Mouse (Mus musculus) midbrain, embryonic 11.5 days (tissue): Measurements from ENCODE around the gene Mogat1. TPM values are rescaled to one million over a fixed set of nuclear protein-coding genes. Genes with fewer than 3 reads are reported as not detected.
"Not testable (repeated sequence)": the region's sequence is repeated elsewhere in the genome, so short reads cannot be mapped to it uniquely, and the experiment has no call there.

Source experiments
- ATAC-seq: fragments of 200-750 bp; cut with Nextera tagmentation; 2 replicates; pipeline ENCODE4 v1.8.0; 2017; ENCODE audit warnings: moderate TSS enrichment, moderate library complexity; ENCODE audit not compliant: low FRiP score
- DNase-seq: peaks from one replicate; pipeline ENCODE4 v3.0.0; 2015; ENCODE audit warnings: low spot score; ENCODE audit errors: missing footprints
- H3K27ac ChIP-seq: fragments of 300-500 bp; sonication (generic); 2 replicates; pipeline ENCODE4 v1.5.1; 2014; ENCODE audit warnings: low read depth, low read length
- H3K27me3 ChIP-seq: fragments of 300-500 bp; sonication (generic); 2 replicates; pipeline ENCODE4 v1.6.1; 2014; ENCODE audit warnings: mild to moderate bottlenecking, low read length, moderate library complexity, mixed read lengths; ENCODE audit not compliant: control insufficient read depth, insufficient read depth
- H3K36me3 ChIP-seq: fragments of 300-500 bp; sonication (generic); 2 replicates; pipeline ENCODE4 v1.6.1; 2014; ENCODE audit warnings: mild to moderate bottlenecking, low read length, moderate library complexity, mixed read lengths; ENCODE audit not compliant: control insufficient read depth, insufficient read depth
- H3K4me1 ChIP-seq: fragments of 300-500 bp; sonication (generic); 2 replicates; pipeline ENCODE4 v1.6.1; 2014; ENCODE audit warnings: low read length; ENCODE audit not compliant: control insufficient read depth, insufficient read depth
- H3K4me2 ChIP-seq: fragments of 300-500 bp; sonication (generic); 2 replicates; pipeline ENCODE4 v1.6.1; 2014; ENCODE audit warnings: mild to moderate bottlenecking, moderate library complexity
- H3K4me3 ChIP-seq: fragments of 300-500 bp; sonication (generic); 2 replicates; pipeline ENCODE4 v1.5.1; 2014; ENCODE audit warnings: low read depth, low read length
- H3K9ac ChIP-seq: fragments of 300-500 bp; sonication (generic); 2 replicates; pipeline ENCODE4 v1.6.1; 2014; ENCODE audit warnings: low read length
- H3K9me3 ChIP-seq: fragments of 300-500 bp; sonication (generic); 2 replicates; pipeline ENCODE4 v1.6.1; 2016; ENCODE audit warnings: low read length; ENCODE audit not compliant: control insufficient read depth
- WGBS: fragments of 180-500 bp; shearing (Covaris S2); extraction: QIAGEN DNeasy Blood & Tissue Kit; methylation state at CpG from one replicate; pipeline ENCODE4 v1.1.7; 2014; 5-methylcytosine and 5-hydroxymethylcytosine counted together
- polyA plus RNA-seq: library from polyadenylated mRNA; unstranded; fragments of >200 nt; fragmentation: Nextera tagmentation; extraction: Ambion mirVana; gene quantifications from 2 replicates; pipeline ENCODE4 v1.2.1, GENCODE M21; 2014

Gene Mogat1
- polyA plus RNA-seq, 1 experiment from 2014 or later = not detected

DNA sequence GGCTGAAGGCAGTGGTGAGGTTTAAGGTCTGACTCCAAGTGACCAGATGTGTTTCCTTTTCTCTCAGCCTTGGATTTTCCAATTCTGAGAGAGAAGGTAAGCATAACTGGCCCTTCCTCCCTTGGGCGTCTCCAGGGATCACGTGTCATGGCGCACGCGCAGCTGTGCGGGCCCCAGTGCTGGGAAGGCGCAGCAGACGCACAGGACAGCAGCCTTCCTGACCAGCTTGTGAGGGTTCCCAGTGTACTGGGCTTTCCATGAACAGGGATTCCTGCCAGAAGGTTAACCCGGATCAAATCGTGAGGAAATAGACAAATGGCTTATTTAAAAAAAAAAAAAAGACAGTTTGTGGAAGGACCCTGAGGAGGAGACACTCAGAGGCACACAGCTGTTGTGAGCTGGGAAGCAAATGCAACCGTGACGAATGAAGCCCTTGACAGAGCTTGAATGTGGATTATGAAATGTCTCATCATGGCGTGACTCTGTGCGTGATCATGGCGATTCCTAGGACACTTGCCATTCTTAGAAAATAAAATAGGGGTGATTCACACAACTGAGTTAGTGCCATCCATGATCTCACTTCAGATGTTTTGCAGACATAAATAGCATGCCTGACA lies 21.5 kb downstream of the Mogat1 start:
- no peak overlapping the region for H3K27ac ChIP-seq
- H3K4me1 ChIP-seq = no peaks in the 10 kb centered on the region; the same call in 1 of the 2 replicates
- DNase-seq (peak; percentile 57), ATAC-seq (no peak)
- no peaks in the 10 kb centered on the region for H3K27me3 ChIP-seq
- no peaks in the 10 kb centered on the region for H3K9me3 ChIP-seq
- no peak overlapping the region for H3K9ac ChIP-seq
- no peak overlapping the region for H3K4me3 ChIP-seq
- no peak overlapping the region for H3K4me2 ChIP-seq
- H3K36me3 ChIP-seq = no peaks in the 10 kb centered on the region
- 87% methylated on average over 15 of the region's 15 CpGs for WGBS

DNA sequence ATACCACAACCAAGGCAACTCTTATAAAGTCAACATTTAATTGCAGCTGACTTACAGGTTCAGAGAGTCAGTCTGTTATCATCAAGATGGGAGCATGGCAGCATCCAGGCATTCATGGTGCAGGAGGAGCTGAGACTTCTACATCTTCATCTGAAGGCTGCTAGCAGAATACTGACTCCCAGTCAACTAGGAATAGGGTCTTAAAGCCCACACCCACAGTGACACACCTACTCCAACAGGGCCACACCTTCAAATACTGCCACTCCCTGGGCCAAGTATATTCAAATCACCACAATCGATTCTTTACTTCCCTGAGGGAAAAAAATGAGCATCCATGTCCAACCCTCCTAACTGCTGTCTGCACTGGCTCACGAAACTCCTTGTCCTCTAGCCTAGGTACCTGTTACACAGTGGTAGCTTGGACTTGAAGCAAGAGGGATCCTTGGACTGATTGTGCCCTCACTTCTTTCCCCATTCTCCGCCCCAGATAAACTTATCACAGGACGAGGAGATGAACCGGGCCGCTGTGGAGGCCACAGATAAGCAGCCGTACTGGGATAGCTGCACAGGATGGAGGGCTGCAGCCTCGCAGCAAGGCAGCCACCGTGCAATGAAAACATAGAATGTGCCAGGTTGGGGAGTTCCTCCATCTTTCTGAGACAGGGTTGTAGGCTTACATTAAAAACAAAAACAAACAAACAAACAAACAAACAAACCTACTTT lies 23.8 kb downstream of the Mogat1 start:
- H3K27ac ChIP-seq = no peak overlapping the region
- no peaks in the 10 kb centered on the region for H3K36me3 ChIP-seq
- no peak overlapping the region for H3K9ac ChIP-seq
- no peak overlapping the region for H3K4me3 ChIP-seq
- 89% methylated on average over 9 of the region's 9 CpGs for WGBS
- no peaks in the 10 kb centered on the region for H3K27me3 ChIP-seq
- DNase-seq (no peak), ATAC-seq (no peak)
- no peaks in the 10 kb centered on the region; the same call in 1 of the 2 replicates for H3K4me1 ChIP-seq
- H3K4me2 ChIP-seq = no peak overlapping the region
- no peaks in the 10 kb centered on the region for H3K9me3 ChIP-seq

DNA sequence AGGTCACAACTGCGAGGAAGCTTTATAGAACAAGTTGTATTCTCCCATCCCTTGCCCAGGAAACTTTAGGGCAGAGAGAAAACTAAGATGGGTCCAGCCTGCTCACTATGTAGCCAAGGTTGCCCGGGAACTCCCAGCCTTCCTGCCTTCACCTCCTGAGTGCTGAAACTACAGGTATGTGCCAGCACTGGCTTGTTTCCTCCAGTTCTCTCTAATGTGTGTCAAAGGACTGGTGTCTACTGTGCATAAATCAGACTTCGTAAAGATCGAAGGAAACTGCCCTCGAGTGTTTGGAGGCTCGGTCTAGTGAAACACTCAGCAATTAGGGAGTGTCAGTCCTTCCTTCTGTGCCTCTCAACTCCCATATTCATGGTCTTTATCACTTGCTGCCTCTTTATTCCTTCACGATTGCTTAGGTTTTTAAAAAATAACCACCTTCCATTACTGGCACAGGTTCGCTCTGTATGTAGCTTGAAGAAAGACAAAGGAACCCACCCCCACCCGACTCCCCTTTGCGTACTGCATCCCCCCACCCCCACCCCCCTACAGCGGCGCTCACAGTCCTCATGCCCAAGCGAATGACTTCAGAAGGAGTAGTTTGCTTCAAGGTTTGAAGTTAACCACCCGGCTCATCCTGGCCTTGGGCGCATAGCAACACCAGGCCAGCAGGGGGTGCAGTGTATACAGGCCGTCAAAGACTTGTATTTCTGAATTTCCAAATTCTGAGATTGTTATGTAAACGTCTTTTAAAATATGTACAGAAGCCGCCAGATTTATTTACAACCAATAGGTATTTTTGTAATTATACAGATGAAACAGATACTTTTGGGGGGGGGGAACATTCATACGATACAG lies 25.7 kb downstream of the Mogat1 start:
- 41% methylated on average over 19 of the region's 19 CpGs for WGBS
- no peaks in the 10 kb centered on the region for H3K36me3 ChIP-seq
- H3K4me2 ChIP-seq = no peak overlapping the region
- H3K27ac ChIP-seq = no peak overlapping the region
- peak; percentile 57; the same call in 1 of the 2 replicates for ATAC-seq
- H3K9ac ChIP-seq = no peak overlapping the region
- peak; percentile 93 for DNase-seq
- no peak overlapping the region for H3K4me3 ChIP-seq
- H3K9me3 ChIP-seq = no peaks in the 10 kb centered on the region
- H3K4me1 ChIP-seq = no peaks in the 10 kb centered on the region; the same call in 1 of the 2 replicates
- no peaks in the 10 kb centered on the region for H3K27me3 ChIP-seq

DNA sequence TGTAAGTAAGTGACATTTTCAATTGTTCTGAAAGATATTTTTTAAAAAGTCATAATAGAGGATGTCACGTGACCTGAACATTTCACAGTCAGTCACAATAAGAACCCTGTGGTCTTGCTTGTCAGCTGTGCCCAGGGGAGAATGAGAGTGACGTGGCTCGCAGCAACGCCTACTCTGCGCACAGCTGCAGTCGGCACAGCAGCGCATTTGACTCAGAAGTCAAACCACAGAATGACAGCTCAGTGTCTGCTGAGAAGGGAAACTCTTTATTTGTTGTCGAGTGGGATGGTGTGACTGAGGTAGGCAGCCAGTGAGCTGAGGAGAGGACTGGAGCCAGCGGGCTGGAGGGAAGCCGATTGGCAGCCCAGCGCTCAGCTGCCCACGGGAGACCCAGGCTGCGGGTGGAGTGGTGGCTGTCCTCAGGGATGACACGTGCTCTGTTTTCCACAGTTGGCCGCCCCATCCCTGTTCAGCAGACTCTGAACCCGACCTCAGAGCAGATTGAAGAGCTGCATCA lies 26.8 kb downstream of the Mogat1 start:
- DNase-seq (peak; percentile 89), ATAC-seq (peak; percentile 78)
- Histone ChIP-seq H3K4me3 (0 out of 2 replicates have a peak overlapping the region, but pooled peaks have one; percentile 3), H3K4me1 (no peaks in the 10 kb centered on the region; the same call in 1 of the 2 replicates), H3K9ac (no peak overlapping the region), H3K27ac (no peak overlapping the region), H3K9me3 (no peaks in the 10 kb centered on the region), H3K36me3 (no peaks in the 10 kb centered on the region), H3K27me3 (no peaks in the 10 kb centered on the region), H3K4me2 (peak overlapping the region; percentile 32)
- WGBS = 34% methylated on average over 16 of the region's 16 CpGs

DNA sequence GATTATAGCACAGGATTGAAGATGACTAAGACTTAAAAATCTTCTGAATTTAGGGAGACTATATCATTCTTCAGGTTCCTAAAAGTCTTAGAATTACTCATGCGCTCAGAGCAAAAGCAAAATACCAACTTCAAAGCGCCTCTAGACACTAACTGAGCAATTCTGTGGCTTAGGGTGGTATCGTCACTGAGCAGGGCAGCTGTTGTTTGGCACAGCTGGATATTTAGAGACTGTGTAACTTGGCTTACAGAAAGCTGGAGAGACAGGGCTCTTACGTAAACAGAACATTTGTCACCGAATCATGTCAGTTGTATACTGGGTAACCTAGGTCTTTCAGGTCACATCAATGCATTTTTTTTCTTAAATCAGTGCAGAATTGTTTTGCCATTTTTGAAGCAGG lies 27.6 kb downstream of the Mogat1 start:
- ATAC-seq = no peak
- Histone ChIP-seq H3K9ac (no peak overlapping the region), H3K27ac (no peak overlapping the region), H3K4me2 (no peak overlapping the region), H3K36me3 (no peaks in the 10 kb centered on the region), H3K9me3 (no peaks in the 10 kb centered on the region), H3K4me1 (no peaks in the 10 kb centered on the region; the same call in 1 of the 2 replicates), H3K4me3 (no peak overlapping the region), H3K27me3 (no peaks in the 10 kb centered on the region)
- 48% methylated on average over 5 of the region's 5 CpGs for WGBS
- no peak for DNase-seq

DNA sequence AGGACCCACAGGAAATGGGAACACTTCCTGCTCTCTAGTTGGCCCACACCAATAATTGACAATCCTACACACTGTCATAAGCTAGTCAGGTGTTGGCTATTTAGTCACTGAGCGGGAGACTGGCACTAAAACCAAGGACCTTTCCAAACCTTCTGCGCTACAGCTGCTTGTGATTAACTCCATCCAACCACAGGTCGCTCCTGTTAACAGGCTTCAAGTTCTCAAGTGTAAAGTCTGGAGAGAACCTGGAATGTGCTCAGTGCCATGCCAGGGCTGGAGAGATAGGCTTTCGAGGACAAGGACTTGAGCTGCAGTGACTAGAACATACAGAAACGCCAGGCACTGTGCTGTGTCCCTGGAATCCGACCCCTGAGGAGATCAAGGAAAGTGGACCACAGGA lies 28.4 kb downstream of the Mogat1 start:
- no peak overlapping the region for H3K27ac ChIP-seq
- H3K27me3 ChIP-seq = no peaks in the 10 kb centered on the region
- 70% methylated on average over 6 of the region's 6 CpGs for WGBS
- no peaks in the 10 kb centered on the region for H3K36me3 ChIP-seq
- ATAC-seq (no peak), DNase-seq (no peak)
- no peak overlapping the region for H3K4me2 ChIP-seq
- H3K4me1 ChIP-seq = no peaks in the 10 kb centered on the region; the same call in 1 of the 2 replicates
- H3K4me3 ChIP-seq = no peak overlapping the region
- H3K9ac ChIP-seq = no peak overlapping the region
- H3K9me3 ChIP-seq = no peaks in the 10 kb centered on the region

DNA sequence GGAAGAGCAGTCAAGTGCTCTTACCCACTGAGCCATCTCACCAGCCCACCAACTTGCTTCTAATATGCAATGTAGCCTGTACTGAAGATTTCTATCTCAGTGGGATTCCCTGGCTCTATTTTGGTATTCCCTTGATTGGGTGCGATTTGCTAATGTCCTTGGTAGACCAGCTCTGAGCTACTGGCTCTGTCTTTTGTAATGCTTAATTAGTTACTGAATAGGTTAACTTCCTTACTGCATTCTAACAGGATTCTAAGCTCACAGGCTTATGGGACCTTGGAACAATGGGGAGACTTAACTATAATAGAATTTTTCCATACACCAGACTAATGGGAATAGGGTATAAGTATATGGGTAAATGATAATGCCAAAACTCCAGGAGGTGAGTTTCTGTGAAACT lies 32.8 kb downstream of the Mogat1 start:
- not testable (repeated sequence) for H3K9ac ChIP-seq, H3K4me1 ChIP-seq, H3K4me3 ChIP-seq, H3K4me2 ChIP-seq, DNase-seq, H3K9me3 ChIP-seq, H3K27ac ChIP-seq, H3K36me3 ChIP-seq, H3K27me3 ChIP-seq, ATAC-seq
- WGBS = 83% methylated on average over 1 of the region's 1 CpGs

DNA sequence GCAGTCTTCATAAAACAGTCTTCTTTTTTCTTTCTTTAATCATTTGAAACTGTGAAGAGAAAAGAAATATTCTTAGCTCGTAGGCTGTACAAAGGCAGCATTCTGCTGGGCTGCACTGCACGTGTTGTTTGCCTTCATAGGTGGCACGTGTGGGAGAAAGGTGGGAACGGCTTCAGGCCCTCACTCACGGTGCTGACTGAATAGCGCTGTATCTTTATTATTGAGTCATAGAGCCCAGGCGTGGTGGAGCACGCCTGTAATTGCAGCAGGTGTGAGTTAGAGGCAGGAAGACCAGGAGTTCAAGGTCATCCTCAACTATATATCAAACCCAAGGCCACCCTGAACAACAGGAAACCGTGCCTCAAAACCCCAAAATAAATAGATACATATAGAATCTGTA lies 35.5 kb downstream of the Mogat1 start:
- 89% methylated on average over 9 of the region's 9 CpGs for WGBS
- no peak overlapping the region for H3K4me2 ChIP-seq

More for the DNA sequence above, 35.5 kb downstream of the Mogat1 start:
- no peaks in the 10 kb centered on the region for H3K36me3 ChIP-seq
- H3K4me1 ChIP-seq = no peaks in the 10 kb centered on the region
- DNase-seq = no peak
- H3K27ac ChIP-seq = no peak overlapping the region
- no peaks in the 10 kb centered on the region for H3K9me3 ChIP-seq
- H3K27me3 ChIP-seq = no peaks in the 10 kb centered on the region
- no peak overlapping the region for H3K4me3 ChIP-seq
- no peak overlapping the region for H3K9ac ChIP-seq
- ATAC-seq = no peak
